Mouse (Mus musculus): ENCODE results near the gene Nkain4. TPM values are rescaled to one million over a fixed set of nuclear protein-coding genes. Genes with fewer than 3 reads are reported as not detected.

The Nkain4 gene
- polyA plus RNA-seq, 1 experiment: 2.1 TPM

DNA sequence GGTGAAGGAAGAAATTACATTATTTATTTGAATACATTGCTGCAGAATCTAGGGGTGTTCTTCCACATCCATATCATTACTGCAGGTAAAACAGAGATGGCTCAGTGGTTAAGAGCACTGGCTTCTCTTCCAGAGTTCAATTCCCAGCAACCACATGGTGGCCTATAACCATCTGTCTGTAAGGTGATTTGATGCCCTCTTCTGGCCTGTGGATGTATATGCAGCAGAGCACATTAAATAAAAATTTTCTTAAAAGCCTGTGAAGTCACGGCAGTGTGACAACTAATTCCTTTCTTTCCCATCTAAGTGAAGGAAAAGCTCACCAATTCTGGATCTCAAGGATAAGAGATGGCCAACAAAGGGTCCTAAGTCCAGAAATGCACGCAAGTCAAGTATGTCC, 52.4 kb downstream of the Nkain4 start:
- H3K36me3 ChIP-seq (ENCODE audit: control insufficient read depth, insufficient read depth, low read length): peaks cover 24% of the 10 kb centered on the region
- TF ChIP-seq POLR2A (IDR thresholded peaks at IDR 0.05; ENCODE audit: low read depth, low read length) (no peak), CTCF (IDR thresholded peaks at IDR 0.05; ENCODE audit: extremely low read depth, insufficient read length, insufficient replicate concordance, low read depth, low read length) (no peak)
- 43% methylated on average over 2 of the region's 2 CpGs for WGBS

DNA sequence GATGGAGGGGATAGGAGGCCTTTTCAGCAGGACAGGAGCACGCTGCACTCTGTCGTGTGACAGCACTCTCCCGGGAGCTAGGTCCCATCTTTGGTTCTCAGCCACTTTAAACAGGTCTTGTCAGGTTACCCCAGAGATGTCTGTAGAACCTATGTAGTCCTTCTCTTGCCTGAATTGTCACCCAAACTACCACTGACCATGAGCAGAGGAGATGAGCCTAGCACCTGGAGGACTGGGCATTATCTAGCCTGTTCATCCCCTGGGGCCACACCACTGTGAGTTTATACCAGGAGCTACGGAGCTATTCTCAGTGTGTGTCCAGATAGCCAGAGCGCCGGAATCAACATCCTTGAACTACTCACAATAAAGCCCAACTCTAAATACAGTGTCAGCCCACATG, 56.6 kb downstream of the Nkain4 start:
- Histone ChIP-seq H3K4me3 (ENCODE audit: low read depth, low read length) (no peak overlapping the region), H3K27ac (ENCODE audit: insufficient read depth, low read depth, low read length) (no peak overlapping the region), H3K27me3 (ENCODE audit: control insufficient read depth, insufficient read depth, low read length) (peaks cover 21% of the 10 kb centered on the region), H3K36me3 (ENCODE audit: control insufficient read depth, insufficient read depth, low read length) (no peaks in the 10 kb centered on the region), H3K4me1 (ENCODE audit: control insufficient read depth, insufficient read depth, insufficient read length, low read length) (peaks cover 3% of the 10 kb centered on the region)
- 74% methylated on average over 6 of the region's 6 CpGs for WGBS
- TF ChIP-seq CTCF (IDR thresholded peaks at IDR 0.05; ENCODE audit: extremely low read depth, insufficient read length, insufficient replicate concordance, low read depth, low read length): no peak
- no peak for TF ChIP-seq POLR2A (IDR thresholded peaks at IDR 0.05; ENCODE audit: low read depth, low read length)

More for the DNA sequence above, 52.4 kb downstream of the Nkain4 start:
- Histone ChIP-seq H3K27ac (ENCODE audit: insufficient read depth, low read depth, low read length) (no peak overlapping the region), H3K27me3 (ENCODE audit: control insufficient read depth, insufficient read depth, low read length) (no peaks in the 10 kb centered on the region), H3K4me1 (ENCODE audit: control insufficient read depth, insufficient read depth, insufficient read length, low read length) (no peaks in the 10 kb centered on the region), H3K4me3 (ENCODE audit: low read depth, low read length) (no peak overlapping the region)

DNA sequence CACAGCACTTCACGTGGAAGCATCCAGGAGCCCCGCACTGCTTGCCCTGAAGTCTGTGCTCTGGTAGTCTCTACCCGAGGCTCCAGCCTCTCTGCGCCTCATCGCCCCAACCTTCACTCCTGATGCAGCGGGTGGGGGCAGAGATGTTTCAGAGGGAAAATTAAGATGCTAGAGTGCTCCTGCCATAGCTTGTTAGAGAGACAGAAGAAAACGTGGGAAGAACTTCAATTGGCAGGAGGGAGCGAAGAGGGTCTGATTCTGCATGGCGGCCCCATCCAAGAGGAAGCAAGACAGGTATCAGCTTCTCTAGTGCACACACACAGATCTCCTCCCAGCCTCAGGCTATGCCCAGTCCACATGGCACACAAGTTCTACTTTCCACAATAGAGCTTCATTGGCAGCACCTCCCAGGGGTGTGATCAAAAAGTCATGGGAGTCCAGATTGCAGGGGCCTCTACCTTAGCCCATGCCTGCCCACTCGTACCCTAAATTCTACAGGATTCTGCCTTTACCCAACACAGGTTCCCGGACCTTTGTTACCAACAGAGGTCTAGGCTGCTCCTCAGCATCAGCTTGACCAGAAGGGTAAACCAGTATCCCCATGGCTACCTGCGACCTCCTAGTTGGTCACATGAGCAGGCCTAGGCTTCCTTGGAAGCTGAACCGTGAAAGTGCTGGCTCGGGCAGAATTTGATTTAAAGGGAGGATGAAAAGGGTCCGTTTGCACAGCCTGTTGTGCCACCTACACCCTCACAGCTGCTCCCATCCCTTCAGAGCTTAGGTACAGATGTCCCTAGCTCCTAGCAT, 57.5 kb downstream of the Nkain4 start:
- H3K27ac ChIP-seq (ENCODE audit: insufficient read depth, low read depth, low read length): no peak overlapping the region
- 70% methylated on average over 15 of the region's 15 CpGs for WGBS
- H3K4me1 ChIP-seq (ENCODE audit: control insufficient read depth, insufficient read depth, insufficient read length, low read length): peaks cover 3% of the 10 kb centered on the region
- no peaks in the 10 kb centered on the region for H3K36me3 ChIP-seq (ENCODE audit: control insufficient read depth, insufficient read depth, low read length)
- TF ChIP-seq POLR2A (IDR thresholded peaks at IDR 0.05; ENCODE audit: low read depth, low read length) (no peak), CTCF (IDR thresholded peaks at IDR 0.05; ENCODE audit: extremely low read depth, insufficient read length, insufficient replicate concordance, low read depth, low read length) (no peak)
- peaks cover 29% of the 10 kb centered on the region for H3K27me3 ChIP-seq (ENCODE audit: control insufficient read depth, insufficient read depth, low read length)
- H3K4me3 ChIP-seq (ENCODE audit: low read depth, low read length): no peak overlapping the region

DNA sequence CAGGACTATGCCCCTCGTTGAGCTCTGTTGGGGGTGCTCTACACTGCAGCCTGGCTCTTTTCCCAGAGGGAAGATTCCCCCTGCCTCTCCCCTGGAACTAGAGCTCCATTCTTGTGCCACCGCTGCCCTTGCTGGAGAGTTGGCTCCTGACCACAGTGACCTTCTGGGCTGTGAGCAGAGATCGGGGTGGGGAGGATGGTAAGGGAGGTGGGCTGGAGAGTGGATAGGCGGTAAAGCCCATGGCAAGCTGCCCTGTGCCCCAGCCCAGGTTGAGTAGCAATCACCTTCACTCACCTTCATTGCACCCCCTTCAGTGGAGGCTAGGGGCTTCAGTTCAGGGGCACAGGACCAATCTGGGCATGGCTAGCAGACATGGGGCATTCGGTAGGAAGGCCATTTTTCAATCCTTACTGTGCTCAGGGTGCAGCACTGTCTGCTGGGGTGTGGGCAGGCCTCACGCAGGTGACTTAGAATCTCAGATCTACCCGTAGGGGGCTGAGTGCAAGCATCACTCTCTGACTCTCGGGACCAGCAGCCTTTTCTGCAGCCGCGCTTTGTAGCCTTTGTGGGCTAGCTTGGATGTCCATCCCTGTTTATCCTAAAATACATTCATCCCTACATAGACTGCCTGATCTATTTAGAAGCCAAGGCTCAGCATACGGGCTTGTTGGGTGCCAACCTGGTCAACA, 58.5 kb downstream of the Nkain4 start:
- peaks cover 38% of the 10 kb centered on the region for H3K27me3 ChIP-seq (ENCODE audit: control insufficient read depth, insufficient read depth, low read length)
- peaks cover 3% of the 10 kb centered on the region for H3K4me1 ChIP-seq (ENCODE audit: control insufficient read depth, insufficient read depth, insufficient read length, low read length)
- TF ChIP-seq POLR2A (IDR thresholded peaks at IDR 0.05; ENCODE audit: low read depth, low read length) (no peak), CTCF (IDR thresholded peaks at IDR 0.05; ENCODE audit: extremely low read depth, insufficient read length, insufficient replicate concordance, low read depth, low read length) (no peak)
- H3K27ac ChIP-seq (ENCODE audit: insufficient read depth, low read depth, low read length): no peak overlapping the region
- H3K36me3 ChIP-seq (ENCODE audit: control insufficient read depth, insufficient read depth, low read length): no peaks in the 10 kb centered on the region
- whole genome bisulfite sequencing: 66% methylated on average over 11 of the region's 11 CpGs
- no peak overlapping the region for H3K4me3 ChIP-seq (ENCODE audit: low read depth, low read length)

DNA sequence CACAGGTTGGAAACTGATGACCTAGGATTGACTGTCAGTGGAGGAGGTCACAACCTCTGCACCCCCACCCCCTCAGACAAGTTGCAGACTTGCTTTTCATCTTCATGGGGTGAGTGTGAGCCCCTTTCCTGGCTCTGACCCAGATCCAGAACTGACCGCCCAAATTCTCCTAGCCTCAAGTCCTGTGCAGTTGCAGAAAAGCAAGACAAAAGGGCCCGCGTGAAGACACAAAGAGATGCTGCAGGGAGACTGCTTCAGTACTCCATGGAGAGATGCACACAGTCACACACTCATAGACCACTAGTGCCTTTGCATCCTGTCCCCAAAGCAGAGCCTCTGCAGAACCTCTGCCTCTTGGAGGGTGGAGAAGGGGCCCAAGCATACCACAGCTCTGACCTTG, 59.2 kb downstream of the Nkain4 start:
- H3K36me3 ChIP-seq (ENCODE audit: control insufficient read depth, insufficient read depth, low read length): no peaks in the 10 kb centered on the region
- 75% methylated on average over 3 of the region's 3 CpGs for WGBS
- TF ChIP-seq POLR2A (IDR thresholded peaks at IDR 0.05; ENCODE audit: low read depth, low read length) (no peak), CTCF (IDR thresholded peaks at IDR 0.05; ENCODE audit: extremely low read depth, insufficient read length, insufficient replicate concordance, low read depth, low read length) (no peak)
- H3K27me3 ChIP-seq (ENCODE audit: control insufficient read depth, insufficient read depth, low read length): peaks cover 43% of the 10 kb centered on the region
- no peak overlapping the region for H3K4me3 ChIP-seq (ENCODE audit: low read depth, low read length)
- H3K4me1 ChIP-seq (ENCODE audit: control insufficient read depth, insufficient read depth, insufficient read length, low read length): peaks cover 3% of the 10 kb centered on the region
- no peak overlapping the region for H3K27ac ChIP-seq (ENCODE audit: insufficient read depth, low read depth, low read length)

DNA sequence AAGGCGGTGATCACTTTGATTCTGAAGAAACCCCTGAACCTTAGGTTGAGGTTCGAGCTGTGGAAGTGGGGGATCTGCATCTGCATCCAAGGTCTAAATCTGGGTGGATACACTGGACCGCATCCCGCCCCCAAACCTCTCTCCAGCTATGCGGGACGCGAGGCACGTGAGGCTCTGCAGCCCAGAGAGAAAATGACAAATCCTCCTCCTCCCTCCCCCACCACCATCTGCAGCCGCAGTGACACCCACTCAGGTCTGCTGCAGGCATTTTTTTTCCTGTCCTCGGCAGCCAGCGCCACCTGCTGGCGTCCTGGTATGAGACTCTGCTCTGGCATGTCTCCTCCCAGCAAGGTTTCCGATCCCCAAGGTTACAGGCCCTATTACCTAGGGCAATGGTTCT, 59.8 kb downstream of the Nkain4 start:
- TF ChIP-seq CTCF (IDR thresholded peaks at IDR 0.05; ENCODE audit: extremely low read depth, insufficient read length, insufficient replicate concordance, low read depth, low read length): peak; percentile 64; the same call in 1 of the 2 replicates
- TF ChIP-seq POLR2A (IDR thresholded peaks at IDR 0.05; ENCODE audit: low read depth, low read length): no peak
- Histone ChIP-seq H3K27ac (ENCODE audit: insufficient read depth, low read depth, low read length) (no peak overlapping the region), H3K4me3 (ENCODE audit: low read depth, low read length) (no peak overlapping the region), H3K36me3 (ENCODE audit: control insufficient read depth, insufficient read depth, low read length) (no peaks in the 10 kb centered on the region), H3K27me3 (ENCODE audit: control insufficient read depth, insufficient read depth, low read length) (peaks cover 48% of the 10 kb centered on the region), H3K4me1 (ENCODE audit: control insufficient read depth, insufficient read depth, insufficient read length, low read length) (peaks cover 3% of the 10 kb centered on the region)
- under 1% methylated on average over 13 of the region's 13 CpGs for WGBS

DNA sequence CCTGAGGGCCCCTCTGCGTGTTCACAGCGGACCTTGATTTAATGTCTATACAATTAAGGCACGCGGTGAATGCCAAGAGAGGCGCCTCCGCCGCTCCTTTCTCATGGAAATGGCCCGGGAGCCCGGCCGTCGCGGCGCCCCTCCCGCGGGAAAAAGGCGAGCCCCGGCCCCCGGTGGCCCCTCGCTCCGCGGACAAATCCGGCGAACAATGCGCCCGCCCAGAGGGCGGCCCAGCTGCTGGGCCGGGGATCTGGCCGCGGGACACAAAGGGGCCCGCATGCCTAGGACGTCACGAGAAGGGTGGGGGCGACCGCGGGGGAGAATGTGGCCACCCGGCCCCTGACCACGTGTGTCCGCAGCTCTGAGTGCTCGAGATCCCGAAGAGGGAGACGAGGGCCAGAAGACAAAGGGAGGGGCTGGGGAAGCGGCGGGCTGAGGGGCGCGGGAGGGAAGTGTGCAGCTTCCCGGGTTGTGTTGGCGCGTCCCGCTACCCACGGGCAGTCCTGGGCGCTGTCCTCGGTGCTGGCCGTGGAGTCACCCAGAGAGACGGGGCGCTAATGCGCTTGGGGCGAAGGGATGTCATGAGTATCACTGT, 60.4 kb downstream of the Nkain4 start:
- H3K36me3 ChIP-seq (ENCODE audit: control insufficient read depth, insufficient read depth, low read length): no peaks in the 10 kb centered on the region
- TF ChIP-seq POLR2A (IDR thresholded peaks at IDR 0.05; ENCODE audit: low read depth, low read length): no peak
- TF ChIP-seq CTCF (IDR thresholded peaks at IDR 0.05; ENCODE audit: extremely low read depth, insufficient read length, insufficient replicate concordance, low read depth, low read length): no peak
- under 1% methylated on average over 57 of the region's 57 CpGs for WGBS
- peaks cover 52% of the 10 kb centered on the region for H3K27me3 ChIP-seq (ENCODE audit: control insufficient read depth, insufficient read depth, low read length)
- no peak overlapping the region for H3K27ac ChIP-seq (ENCODE audit: insufficient read depth, low read depth, low read length)
- H3K4me3 ChIP-seq (ENCODE audit: low read depth, low read length): peak overlapping the region; percentile 24; the same call in 1 of the 2 replicates
- peaks cover 3% of the 10 kb centered on the region for H3K4me1 ChIP-seq (ENCODE audit: control insufficient read depth, insufficient read depth, insufficient read length, low read length)

All from small intestine, adult 2 months (tissue).